Mouse (Mus musculus): Measurements from ENCODE around the gene Uts2b. TPM values are rescaled to one million over a fixed set of nuclear protein-coding genes. Genes with fewer than 3 reads are reported as not detected.

Uts2b gene
- polyA plus RNA-seq, 1 experiment from 2014 or later: 33.5 TPM

GRCm38 (mm10) chr16:27389534-27390282 lies 19.7 kb upstream of the Uts2b start:
- Histone ChIP-seq H3K36me3 (no peaks in the 10 kb centered on the region), H3K9ac (peak overlapping the region; percentile 98), H3K4me3 (peak overlapping the region; percentile 71), H3K4me1 (replicated peaks) (peaks cover 41% of the 10 kb centered on the region), H3K9me3 (no peaks in the 10 kb centered on the region), H3K4me2 (peak overlapping the region; percentile 69), H3K27me3 (no peaks in the 10 kb centered on the region), H3K27ac (replicated peaks) (peak overlapping the region; percentile 98)
- ATAC-seq (ENCODE audit: low read depth): peak; percentile 49
- WGBS: 20% methylated on average over 7 of the region's 7 CpGs

- H3K36me3 ChIP-seq: no peaks in the 10 kb centered on the region
- H3K4me3 ChIP-seq: peak within 1 kb of the TSS; percentile 71
- peak; percentile 97 for ATAC-seq (ENCODE audit: low read depth)
- peak within 1 kb of the TSS; percentile 98 for H3K9ac ChIP-seq
- peak within 1 kb of the TSS; percentile 98 for H3K27ac ChIP-seq (replicated peaks)
- H3K9me3 ChIP-seq: no peaks in the 10 kb centered on the region
- no peaks in the 10 kb centered on the region for H3K27me3 ChIP-seq
- H3K4me2 ChIP-seq: peak within 1 kb of the TSS; percentile 69
- peaks cover 41% of the 10 kb centered on the region for H3K4me1 ChIP-seq (replicated peaks)
- under 1% methylated on average over 67 of the region's 69 CpGs for WGBS
Measured at GRCm38 (mm10) chr16:27388761-27389451, 18.9 kb upstream of the Uts2b start, which contains the start of gene Ccdc50. Gene Ccdc50 (plus strand): TSS chr16:27388869.

- peak overlapping the region; percentile 98 for H3K9ac ChIP-seq
- no peak for ATAC-seq (ENCODE audit: low read depth)
- H3K4me1 ChIP-seq (replicated peaks): peaks cover 36% of the 10 kb centered on the region
- H3K4me3 ChIP-seq: peak overlapping the region; percentile 71
- H3K36me3 ChIP-seq: no peaks in the 10 kb centered on the region
- H3K27me3 ChIP-seq: no peaks in the 10 kb centered on the region
- H3K27ac ChIP-seq (replicated peaks): peak overlapping the region; percentile 98
- peak overlapping the region; percentile 69 for H3K4me2 ChIP-seq
- H3K9me3 ChIP-seq: no peaks in the 10 kb centered on the region
- WGBS: 50% methylated on average over 12 of the region's 12 CpGs
Measured at GRCm38 (mm10) chr16:27387634-27388611, 17.9 kb upstream of the Uts2b start.

- Histone ChIP-seq H3K4me3 (no peak overlapping the region), H3K27ac (replicated peaks) (no peak overlapping the region), H3K4me1 (replicated peaks) (peaks cover 30% of the 10 kb centered on the region), H3K36me3 (no peaks in the 10 kb centered on the region), H3K4me2 (no peak overlapping the region), H3K9ac (no peak overlapping the region), H3K27me3 (no peaks in the 10 kb centered on the region), H3K9me3 (no peaks in the 10 kb centered on the region)
- no peak for ATAC-seq (ENCODE audit: low read depth)
- 67% methylated on average over 4 of the region's 4 CpGs for WGBS
Measured at GRCm38 (mm10) chr16:27386850-27387407, 16.9 kb upstream of the Uts2b start.

GRCm38 (mm10) chr16:27385649-27386048 lies 15.6 kb upstream of the Uts2b start:
- no peaks in the 10 kb centered on the region for H3K27me3 ChIP-seq
- H3K9ac ChIP-seq: no peak overlapping the region
- no peak for ATAC-seq (ENCODE audit: low read depth)
- peaks cover 18% of the 10 kb centered on the region for H3K4me1 ChIP-seq (replicated peaks)
- no peak overlapping the region for H3K27ac ChIP-seq (replicated peaks)
- 90% methylated on average over 1 of the region's 1 CpGs for WGBS
- H3K4me3 ChIP-seq: no peak overlapping the region
- H3K9me3 ChIP-seq: no peaks in the 10 kb centered on the region
- H3K4me2 ChIP-seq: no peak overlapping the region
- H3K36me3 ChIP-seq: no peaks in the 10 kb centered on the region

GRCm38 (mm10) chr16:27384893-27385603 lies 15.0 kb upstream of the Uts2b start:
- H3K9me3 ChIP-seq: no peaks in the 10 kb centered on the region
- WGBS: 78% methylated on average over 4 of the region's 4 CpGs
- no peaks in the 10 kb centered on the region for H3K27me3 ChIP-seq
- H3K4me2 ChIP-seq: no peak overlapping the region
- no peak for ATAC-seq (ENCODE audit: low read depth)
- no peak overlapping the region for H3K9ac ChIP-seq
- peaks cover 12% of the 10 kb centered on the region for H3K4me1 ChIP-seq (replicated peaks)
- no peak overlapping the region for H3K27ac ChIP-seq (replicated peaks)
- no peak overlapping the region for H3K4me3 ChIP-seq
- no peaks in the 10 kb centered on the region for H3K36me3 ChIP-seq

GRCm38 (mm10) chr16:27382217-27382616 lies 12.2 kb upstream of the Uts2b start:
- Histone ChIP-seq H3K4me3 (no peak overlapping the region), H3K36me3 (no peaks in the 10 kb centered on the region), H3K4me1 (replicated peaks) (no peaks in the 10 kb centered on the region), H3K9ac (no peak overlapping the region), H3K9me3 (no peaks in the 10 kb centered on the region), H3K4me2 (no peak overlapping the region), H3K27ac (replicated peaks) (no peak overlapping the region), H3K27me3 (no peaks in the 10 kb centered on the region)
- 87% methylated on average over 4 of the region's 4 CpGs for WGBS
- no peak for ATAC-seq (ENCODE audit: low read depth)

- no peak for ATAC-seq (ENCODE audit: low read depth)
- Histone ChIP-seq H3K9me3 (no peaks in the 10 kb centered on the region), H3K27me3 (no peaks in the 10 kb centered on the region), H3K27ac (replicated peaks) (no peak overlapping the region), H3K4me2 (no peak overlapping the region), H3K4me1 (replicated peaks) (no peaks in the 10 kb centered on the region), H3K9ac (no peak overlapping the region), H3K36me3 (no peaks in the 10 kb centered on the region), H3K4me3 (no peak overlapping the region)
Measured at GRCm38 (mm10) chr16:27376556-27376955, 6.5 kb upstream of the Uts2b start.

- Histone ChIP-seq H3K9me3 (no peaks in the 10 kb centered on the region), H3K9ac (no peak overlapping the region), H3K4me3 (no peak overlapping the region), H3K4me2 (no peak overlapping the region), H3K4me1 (replicated peaks) (peaks cover 8% of the 10 kb centered on the region), H3K36me3 (no peaks in the 10 kb centered on the region), H3K27me3 (no peaks in the 10 kb centered on the region), H3K27ac (replicated peaks) (no peak overlapping the region)
- WGBS: 88% methylated on average over 2 of the region's 2 CpGs
- no peak for ATAC-seq (ENCODE audit: low read depth)
Measured at GRCm38 (mm10) chr16:27375318-27375717, 5.3 kb upstream of the Uts2b start.

- Histone ChIP-seq H3K9me3 (no peaks in the 10 kb centered on the region), H3K9ac (no peak overlapping the region)
- WGBS: 81% methylated on average over 3 of the region's 3 CpGs
Measured at GRCm38 (mm10) chr16:27374139-27374538, 4.1 kb upstream of the Uts2b start.

GRCm38 (mm10) chr16:27370700-27371099 lies 661 bp upstream of the Uts2b start:
- Histone ChIP-seq H3K36me3 (no peaks in the 10 kb centered on the region), H3K4me3 (no peak overlapping the region), H3K4me2 (no peak overlapping the region), H3K9ac (no peak overlapping the region), H3K27ac (replicated peaks) (peak overlapping the region; percentile 43), H3K27me3 (no peaks in the 10 kb centered on the region), H3K9me3 (no peaks in the 10 kb centered on the region), H3K4me1 (replicated peaks) (peaks cover 15% of the 10 kb centered on the region)
- WGBS: 31% methylated on average over 2 of the region's 2 CpGs
- ATAC-seq (ENCODE audit: low read depth): 0 out of 2 replicates have a peak, but pooled peaks have one; percentile 74

More at GRCm38 (mm10) chr16:27374139-27374538, 4.1 kb upstream of the Uts2b start:
- no peak for ATAC-seq (ENCODE audit: low read depth)
- Histone ChIP-seq H3K27ac (replicated peaks) (no peak overlapping the region), H3K4me3 (no peak overlapping the region), H3K4me1 (replicated peaks) (peaks cover 15% of the 10 kb centered on the region), H3K36me3 (no peaks in the 10 kb centered on the region), H3K4me2 (no peak overlapping the region), H3K27me3 (no peaks in the 10 kb centered on the region)
